Mouse (Mus musculus) heart, postnatal 4 days (tissue): ENCODE data around the gene Mrps36. TPM values are rescaled to one million over a fixed set of nuclear protein-coding genes. Genes with fewer than 3 reads are reported as not detected.
"Not testable (repeated sequence)": the region's sequence is repeated elsewhere in the genome, so short reads cannot be mapped to it uniquely, and the experiment has no call there.

Source experiments
- DNase-seq: peaks from one replicate; pipeline ENCODE4 v3.0.0; 2021
- total RNA-seq, 2 experiments: library from RNA; stranded (reverse); gene quantifications; 2 replicates each; pipeline ENCODE4 v1.2.3; 2021

Mrps36 gene
- total RNA-seq = 100 to 1,000 TPM; 140 to 151 TPM

DNA sequence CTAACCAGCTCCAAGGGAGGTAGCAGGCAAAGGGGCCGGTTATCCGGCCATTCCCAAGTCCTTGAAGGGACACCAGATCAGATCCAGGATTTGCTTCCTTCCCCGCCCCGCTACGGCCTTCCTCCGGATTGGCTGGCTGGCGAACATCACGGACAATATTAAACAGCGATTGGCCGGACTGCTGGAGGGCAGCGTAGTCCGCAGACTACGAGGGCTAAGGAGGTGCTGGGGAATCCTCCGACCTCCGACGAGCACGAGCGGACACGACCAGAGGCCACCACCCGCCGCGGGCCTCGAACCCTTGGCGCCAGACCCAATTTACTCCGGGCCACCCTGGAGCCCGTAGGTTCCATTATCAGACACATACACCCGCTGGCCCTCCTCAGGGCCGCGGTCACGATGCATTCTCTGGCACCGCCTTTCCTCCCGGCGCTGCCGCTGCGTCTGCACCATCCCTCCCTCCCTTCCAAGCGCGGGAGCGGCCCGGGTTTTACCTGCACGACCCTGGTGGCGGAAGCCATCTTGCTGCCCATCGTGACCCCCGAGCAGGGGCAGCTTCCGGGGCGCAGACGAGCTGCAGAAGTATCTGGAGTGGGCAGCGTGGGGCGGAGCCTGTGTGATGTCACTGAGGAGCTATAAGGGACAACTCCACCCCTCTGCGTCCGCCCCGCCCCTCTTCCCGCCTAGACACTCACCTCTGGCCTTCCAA, at the start of gene Mrps36:
TSS of gene Mrps36 (minus strand) at position 624 of the 709 bp plus-strand sequence.
- peak; percentile 94 for DNase-seq

DNA sequence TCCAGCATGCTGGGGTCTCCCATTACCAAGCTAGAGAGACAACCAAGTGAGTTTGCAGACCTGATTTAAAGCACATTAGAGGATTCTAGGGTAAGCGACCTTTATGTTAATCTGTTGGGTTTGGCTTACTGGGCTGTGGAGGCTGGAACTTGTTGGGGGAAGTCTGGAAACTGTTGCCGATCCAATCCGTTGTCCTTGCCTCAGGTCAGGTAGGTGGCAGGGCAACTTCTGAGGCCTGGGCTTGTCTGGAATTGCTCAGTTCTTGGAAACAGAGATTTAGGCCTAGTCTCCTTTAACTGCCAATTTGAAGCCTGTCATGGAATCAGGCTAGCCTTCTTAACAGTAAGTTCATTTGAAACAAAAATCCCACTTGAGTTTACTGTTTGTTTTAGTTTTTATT, 44.6 kb upstream of the Mrps36 start:
- DNase-seq = no peak

DNA sequence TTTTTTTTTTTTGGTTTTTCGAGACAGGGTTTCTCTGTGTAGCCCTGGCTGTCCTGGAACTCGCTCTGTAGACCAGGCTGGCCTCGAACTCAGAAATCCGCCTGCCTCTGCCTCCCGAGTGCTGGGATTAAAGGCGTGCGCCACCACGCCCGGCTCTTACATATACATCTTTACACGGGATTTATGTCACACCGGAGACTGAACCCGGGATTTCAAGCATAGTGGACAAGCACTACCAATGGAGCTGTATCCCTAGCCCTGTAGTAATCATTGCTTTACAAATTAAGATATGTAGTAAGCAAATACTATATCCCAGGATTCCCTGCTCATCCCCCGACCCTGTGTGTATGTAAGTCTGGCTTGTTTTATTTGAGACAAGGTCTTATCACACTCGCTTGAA, 43.6 kb upstream of the Mrps36 start:
- not testable (repeated sequence) for DNase-seq

DNA sequence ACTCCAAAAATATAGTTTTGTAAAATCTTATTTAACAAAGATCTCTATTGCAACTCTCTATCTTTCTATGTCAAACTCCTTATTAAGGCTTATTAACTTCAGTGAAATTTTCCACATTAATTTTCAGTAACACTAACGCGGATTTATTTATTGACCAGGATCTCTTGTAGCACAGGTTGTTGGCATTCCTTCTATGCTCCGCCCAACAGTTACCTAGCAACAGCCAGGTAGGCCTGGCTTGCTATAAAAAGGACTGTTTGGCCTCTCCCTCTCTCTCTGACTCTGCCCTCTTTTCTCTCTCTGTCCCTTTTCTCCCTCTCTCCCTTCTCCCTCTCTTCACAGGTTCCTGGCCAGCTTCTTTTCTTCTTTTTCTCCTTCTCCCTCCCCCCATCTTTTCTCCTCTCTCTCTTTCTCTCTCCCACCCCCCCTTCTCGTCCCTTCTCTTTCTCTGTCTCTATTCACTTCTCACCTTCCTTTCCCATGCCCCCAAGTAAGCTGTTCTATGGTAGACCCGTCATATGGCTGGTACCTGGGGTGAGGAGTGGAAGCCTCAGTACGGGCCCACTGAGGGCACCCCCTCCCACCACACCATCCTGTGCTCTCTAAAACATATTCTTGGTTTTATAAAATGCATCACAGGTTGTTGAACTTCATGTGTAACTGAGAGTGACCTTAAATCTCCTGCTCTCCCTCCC, 43.0 kb upstream of the Mrps36 start:
- no peak for DNase-seq

DNA sequence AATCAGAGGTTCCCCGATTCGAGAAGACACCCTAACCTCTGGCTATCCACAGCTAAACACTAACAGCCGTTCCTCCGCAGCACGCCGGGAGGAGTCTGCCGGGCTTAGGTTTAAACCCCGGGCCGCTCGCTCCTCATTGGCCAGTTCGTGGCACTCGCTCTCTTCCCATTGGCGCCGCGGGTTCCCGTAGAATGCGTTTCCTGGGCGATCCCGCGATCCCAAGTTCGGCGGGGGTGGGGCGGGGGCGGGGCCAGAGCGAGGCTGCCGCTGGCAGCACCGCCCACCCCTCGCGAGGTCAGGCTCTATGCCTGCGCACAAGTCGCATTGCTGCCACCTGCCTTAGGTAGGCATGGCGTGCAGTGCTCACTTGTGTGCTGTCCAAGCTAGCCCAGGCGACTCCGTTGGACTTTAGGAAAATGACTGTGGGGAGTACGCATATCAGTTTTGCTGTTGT, 42.0 kb upstream of the Mrps36 start, which contains the start of gene Ccnb1:
TSS of gene Ccnb1 (minus strand) at position 157 of the 454 bp plus-strand sequence.
- DNase-seq = peak; percentile 95

DNA sequence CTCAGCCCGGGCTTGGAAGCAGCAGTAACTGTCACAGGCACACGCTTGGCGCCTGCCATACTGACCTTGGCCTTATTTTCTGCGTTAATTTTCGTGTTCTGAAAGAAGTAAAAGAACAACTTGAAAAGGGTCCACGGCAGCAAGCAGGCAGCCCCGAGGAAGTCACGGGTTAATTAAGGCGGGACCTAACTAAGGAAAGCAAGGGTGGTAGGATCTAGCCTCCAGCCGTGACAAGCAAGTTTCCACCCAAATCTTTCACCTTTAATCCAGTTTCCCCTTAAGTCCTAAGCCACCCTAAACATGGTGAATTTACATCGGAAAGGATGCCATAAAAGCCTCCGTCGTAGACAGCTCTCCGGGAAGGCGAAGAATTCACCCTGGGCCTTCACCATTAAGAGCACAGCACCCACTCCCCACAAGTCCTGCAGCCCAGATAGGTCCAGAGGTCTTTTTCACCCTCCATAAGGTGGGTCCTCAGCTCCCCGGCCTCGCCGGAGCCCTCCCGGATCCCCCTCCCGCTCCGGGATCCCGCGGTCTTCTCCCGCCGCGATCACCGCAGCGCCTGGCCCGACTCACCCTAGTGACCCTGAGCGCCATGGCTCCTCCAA, 41.5 kb upstream of the Mrps36 start:
- DNase-seq = no peak

DNA sequence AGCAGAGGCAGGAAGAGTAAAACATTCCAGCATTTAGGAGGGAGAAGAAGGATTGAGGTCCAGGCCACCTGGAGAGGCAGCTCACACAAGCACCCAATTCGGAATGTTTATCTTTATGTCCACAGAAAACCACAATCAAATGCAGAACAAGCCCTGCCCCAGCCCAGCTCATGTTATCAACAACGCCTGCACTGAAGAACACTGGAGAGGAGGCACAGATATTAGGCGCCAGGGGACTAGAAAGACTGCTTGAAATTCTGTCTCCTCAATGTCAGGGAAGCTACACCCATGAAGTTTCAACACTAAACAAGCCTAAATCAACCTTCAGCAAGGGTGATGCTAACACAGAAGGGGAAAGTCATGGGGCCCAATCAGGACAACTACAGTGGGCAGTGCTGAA, 33.0 kb upstream of the Mrps36 start:
- no peak for DNase-seq

DNA sequence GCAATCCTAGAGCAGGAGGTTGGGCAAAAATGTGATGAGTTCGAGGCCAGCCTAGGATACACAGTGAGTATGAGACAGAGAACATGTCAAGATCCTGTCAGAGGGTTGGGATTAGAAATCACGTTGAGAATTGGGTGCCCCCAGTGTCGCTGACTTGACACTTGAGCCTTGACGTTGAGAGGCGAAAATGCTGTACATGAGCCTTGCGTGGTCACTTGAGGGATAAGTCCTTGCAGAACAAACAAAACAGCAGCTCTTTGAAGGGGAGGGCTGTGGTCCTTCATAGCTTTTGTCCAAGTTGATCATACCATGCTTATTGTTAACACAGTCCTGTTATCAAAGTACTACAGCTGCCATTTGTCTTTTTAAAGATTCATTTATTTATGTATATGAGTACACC, 32.3 kb upstream of the Mrps36 start:
- no peak for DNase-seq

DNA sequence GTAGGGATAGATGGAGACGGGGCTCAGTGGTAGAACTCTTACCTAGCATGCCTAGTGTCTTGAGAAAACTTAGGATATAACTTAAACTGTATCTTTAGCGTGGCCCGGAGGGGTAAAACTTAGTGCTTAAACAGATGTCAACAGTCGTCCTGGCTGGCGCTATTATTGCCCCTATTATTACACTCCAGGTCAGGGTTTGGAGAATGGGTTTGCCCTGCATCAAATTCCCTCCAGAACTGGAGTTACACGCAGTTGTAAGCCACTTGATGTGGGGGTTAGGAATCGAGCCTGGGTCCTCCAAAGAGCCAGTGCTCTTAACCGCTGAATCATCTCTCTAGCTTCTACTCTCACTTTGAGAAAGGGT, 31.6 kb upstream of the Mrps36 start:
- no peak for DNase-seq

DNA sequence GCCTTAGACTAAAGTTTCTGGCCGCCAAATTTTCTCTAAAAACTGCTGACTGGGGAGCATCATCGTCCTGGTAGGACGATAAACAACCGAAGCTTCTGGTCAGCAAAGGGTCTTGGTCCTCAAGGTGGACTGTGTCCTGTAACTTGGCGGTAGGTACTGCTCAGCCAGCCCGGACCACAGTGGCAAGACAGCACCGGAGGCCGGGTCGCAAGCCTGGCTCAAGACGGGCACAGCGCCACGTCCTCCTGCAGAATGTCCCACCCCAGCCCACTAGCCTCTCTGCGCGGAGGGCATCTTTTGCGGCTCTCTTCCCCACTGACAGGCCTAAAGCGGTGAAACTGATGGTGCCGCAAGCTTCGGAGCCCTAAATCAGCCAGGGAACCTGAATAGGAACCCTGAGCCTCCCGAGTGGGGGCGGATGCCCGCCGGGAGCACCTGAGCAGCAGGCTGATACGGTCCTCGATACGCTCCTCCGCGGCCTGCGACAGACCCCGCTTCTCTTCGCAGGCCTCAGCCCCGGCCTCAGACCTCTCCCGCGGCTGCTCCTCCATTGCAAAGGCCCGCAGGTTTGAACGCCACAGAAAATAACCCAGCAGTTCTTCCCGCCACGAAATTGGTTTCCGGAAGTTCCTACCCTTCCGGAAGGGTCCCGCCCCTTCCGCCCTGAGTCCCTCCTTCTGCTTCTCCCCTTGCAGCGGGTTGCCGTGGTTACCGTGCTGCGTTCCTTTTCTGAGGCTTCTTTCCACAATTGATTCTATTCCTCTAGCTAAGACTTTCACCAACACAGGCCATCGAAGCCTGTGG, 31.0 kb upstream of the Mrps36 start, which contains the start of gene Cenph:
TSS of gene Cenph (minus strand) at position 648 of the 804 bp plus-strand sequence.
- DNase-seq = peak; percentile 86

DNA sequence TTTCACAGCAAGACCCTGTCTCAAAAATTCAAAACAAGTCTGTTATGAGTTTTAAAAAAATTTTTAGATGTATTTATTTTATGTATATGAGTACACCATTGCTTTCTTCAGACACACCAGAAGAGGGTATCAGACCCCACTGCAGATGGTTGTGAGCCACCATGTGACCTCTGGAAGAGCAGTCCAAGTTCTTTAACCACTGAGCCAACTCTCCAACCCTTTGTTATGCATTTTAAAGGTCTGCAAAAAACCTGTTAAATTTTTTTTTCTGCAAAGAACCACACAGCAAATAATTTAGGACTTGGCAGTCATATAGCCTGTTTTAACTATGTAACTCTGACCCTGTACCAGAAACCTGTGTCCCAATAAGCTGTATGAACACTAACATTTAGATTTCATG, 30.2 kb upstream of the Mrps36 start:
- no peak for DNase-seq

DNA sequence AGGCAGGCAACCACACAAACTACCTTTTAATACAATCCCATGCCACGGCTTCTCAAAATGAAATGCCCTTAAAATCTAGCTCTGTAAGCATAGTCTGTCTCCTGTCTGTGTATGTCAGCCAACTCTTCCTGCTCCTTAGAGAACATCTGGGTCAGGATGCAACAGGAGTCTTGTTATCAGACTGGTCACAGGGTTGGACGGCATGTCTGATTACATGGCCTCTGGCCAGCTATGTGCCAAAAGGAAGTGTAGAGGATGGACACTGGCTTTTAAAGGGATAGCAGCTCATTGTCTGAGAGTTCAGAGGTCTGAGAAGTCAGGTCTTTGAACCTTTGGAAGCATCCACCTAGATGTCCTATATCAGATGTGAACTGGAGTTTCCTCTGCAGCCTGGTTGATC, 10.9 kb upstream of the Mrps36 start:
- DNase-seq = peak; percentile 17

DNA sequence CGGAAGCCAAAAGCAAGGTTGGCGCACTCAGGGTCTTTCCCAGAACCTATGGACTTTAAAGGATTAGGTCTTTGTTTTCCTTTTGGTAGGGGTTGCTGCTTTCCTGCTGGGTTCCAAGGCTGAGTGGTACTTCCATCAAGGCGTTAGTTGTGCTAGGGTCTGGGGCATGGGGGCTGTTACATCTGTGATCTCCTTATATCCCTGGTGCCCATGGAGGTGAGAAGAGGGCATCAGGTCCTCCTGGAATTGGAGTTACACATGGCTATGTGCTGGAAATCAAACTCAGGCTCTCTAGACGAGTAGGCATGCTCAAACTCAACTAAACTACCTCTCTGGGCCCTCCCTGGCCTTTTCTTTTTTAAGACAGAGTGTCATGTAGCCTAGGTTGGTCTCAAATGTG, 9.7 kb upstream of the Mrps36 start:
- DNase-seq = no peak

DNA sequence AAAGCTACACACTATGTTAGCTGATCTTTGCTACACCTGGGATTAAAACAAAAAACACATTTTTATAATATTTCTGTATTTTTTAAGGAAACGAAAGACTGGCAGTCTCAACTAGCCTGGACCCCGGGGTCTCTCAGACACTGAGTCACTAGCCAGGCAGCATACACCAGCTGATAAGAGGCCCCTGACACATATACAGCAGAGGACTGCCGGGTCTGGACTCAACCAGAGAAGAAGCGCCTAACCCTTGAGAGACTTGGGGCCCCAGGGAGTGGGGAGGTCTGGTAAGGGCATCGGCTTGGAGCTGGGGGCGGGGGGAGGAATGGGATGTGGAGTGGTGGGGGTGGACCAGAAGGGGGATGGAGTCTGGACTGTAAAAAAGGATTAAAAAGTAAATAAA, 8.6 kb upstream of the Mrps36 start:
- DNase-seq = no peak

DNA sequence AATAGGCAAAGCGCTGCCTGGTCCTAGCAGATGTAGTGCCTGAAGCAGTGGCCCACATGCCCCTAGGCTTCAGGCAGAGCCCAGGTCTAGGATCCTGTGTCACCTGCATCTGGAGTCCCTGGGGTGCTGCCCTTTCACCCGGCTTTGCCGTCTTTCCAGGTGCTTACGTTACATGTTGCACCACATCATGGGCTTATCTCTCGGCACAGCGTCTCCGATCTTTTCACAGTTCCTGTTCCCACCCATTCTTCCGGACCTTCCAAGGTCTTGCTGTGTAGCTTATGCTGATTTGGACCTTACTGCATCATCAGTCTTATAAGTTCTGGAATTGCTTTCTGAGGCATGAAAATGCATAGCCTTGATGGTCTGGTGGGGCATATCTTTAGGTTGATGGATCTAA, 8.1 kb upstream of the Mrps36 start:
- DNase-seq = no peak

DNA sequence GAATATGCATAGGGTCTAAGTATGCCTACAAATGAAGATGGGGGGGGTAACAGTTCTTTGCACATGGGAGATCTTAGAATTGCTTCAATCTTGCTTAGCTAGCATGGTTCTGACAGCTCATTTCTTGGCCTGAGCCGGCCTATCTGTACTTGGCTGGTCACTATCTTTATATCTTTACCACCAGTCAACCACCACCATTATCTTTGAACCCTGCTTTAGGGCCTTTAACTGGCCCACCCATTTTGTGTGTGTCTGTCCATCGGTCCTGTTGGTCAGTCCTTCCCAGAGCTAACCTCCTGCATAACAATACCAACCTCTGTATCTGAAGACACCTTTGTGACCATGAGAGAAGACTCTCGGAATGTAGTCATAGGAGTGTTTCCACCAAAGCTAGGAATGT, 6.9 kb upstream of the Mrps36 start:
- no peak for DNase-seq

DNA sequence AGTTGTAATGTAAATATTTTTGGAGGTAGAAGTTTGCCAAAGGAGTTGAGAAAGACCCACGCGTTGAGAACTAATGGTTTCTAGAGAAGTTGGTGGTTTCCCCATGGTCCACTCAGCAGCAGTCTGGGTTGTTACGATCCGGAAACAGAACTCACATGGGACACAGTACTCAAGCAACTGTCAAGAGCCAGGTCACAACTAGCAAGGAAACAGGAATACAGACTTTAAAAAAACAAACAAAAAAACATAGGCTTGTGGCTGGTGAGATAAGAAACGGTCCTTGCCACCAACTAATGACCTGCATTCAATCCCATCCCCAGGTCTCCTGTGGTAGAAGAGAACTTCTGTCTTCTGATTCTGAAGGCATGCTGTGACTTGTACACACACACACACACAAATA, 6.3 kb upstream of the Mrps36 start:
- no peak for DNase-seq

DNA sequence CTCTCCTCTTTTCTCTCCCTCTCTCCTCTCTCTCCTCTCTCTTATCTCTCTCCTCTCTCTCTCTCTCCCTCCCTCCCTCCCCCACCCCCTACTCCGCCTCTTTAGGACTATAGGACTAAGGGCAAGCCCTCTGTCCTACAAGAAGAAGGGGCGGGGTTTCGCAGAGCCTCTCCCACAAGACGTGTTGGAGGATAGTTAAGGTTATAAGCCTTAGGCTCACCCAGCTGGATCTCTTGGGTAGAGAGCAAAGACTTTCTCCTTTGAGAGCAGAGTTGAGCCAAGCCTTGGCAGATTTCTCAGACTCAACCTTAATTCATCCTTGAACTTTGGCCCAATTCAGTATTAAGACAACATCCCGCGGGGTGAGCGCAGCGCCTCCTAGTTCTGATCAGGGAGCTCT, 4.2 kb upstream of the Mrps36 start:
- no peak for DNase-seq

DNA sequence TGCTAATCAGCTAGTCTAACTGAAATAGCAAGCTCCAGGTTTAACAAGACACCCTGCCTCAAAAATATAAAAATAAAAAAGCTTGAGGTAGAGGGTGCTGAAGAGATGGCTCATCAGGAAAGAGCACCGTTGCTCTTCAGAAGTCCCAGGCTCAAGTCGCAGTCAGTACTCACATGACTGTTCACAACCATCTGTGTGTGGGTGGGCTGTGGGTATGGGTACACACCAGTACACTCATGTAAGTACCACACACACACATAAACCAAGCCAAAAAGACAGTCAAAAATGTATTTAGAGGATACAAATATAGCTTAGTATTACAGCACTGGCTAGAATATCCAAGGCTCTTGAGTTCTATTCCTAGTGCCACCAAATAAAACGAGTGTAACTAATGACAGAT, 1.6 kb upstream of the Mrps36 start:
- DNase-seq = no peak

DNA sequence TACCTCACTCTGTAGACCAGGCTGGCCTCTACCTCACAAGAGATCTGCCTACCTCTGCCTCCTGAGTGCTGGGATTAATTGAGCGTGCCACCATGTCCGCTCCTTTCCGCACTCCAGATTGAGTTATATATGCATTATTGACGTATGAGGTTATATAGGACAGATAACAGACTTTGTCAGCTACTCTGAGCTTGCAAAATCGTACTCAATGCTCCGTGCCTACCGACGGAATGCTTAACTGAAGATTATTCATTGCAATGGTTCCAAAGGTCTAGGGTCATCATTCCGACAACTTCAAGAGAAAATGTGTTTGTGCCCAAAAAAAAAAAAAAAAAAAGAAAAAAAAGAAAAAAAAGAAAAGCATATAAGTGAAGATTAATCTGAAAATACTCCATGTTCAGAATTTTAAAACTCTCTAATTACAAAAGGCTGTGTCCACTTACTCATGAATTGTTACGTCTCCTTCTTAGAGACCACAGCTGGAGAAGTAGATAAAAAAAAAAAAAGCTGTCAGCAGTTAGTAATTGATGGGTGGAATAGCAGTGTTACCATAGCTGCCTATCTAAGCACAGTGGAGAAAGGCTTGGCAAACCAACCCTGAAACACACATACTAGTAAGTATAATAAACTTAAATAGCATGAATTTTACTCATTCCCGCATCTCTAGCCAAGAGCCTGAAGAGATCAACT, 968 bp downstream of the Mrps36 start:
- DNase-seq = no peak

DNA sequence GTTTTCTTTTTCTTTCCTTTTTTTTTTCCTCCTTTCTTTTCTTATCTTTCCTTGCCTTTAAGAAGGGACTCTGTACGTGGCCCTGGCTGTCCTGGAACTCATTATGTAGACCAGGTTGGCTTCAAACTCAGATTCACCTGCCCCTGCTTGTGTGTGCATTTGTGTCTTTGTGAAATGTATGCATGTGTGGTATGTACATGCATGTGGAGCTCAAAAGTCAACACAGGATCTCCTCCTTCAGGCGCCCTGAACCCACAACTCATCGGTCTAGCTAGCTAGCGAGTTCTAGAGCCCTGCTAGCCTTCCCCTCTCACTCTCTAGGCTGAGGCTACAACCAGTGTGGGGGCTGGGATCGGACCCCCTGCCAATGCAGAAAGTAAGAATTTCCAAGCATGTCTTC, 1.6 kb downstream of the Mrps36 start:
- DNase-seq = no peak

DNA sequence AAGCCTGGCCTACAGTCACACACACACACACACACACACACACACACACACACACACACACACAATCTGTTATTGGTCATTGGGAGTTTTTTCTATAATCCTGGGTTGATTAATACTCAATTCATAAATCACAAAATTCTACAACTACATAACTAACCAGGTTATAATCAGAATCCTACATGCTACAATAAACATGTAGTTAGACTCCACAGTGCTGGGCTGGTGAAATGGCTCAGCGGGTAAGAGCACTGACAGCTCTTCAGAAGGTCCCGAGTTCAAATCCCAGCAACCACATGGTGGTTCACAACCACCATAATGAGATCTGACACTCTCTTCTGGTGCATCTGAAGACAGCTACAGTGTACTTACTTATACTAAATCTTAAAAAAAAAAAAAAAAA, 11.7 kb downstream of the Mrps36 start:
- DNase-seq = no peak
